Mouse (Mus musculus) embryo, embryonic 10.5 days (tissue): ENCODE measurements around the gene Lrmda.
A peak's percentile ranks its signal among the peaks of the same experiment; 100 is the strongest.

Experiments
- DNase-seq: peaks from one replicate; pipeline ENCODE4 v3.0.0-alpha.2; 2015; ENCODE audit warnings: low spot score

Gene Lrmda

DNA sequence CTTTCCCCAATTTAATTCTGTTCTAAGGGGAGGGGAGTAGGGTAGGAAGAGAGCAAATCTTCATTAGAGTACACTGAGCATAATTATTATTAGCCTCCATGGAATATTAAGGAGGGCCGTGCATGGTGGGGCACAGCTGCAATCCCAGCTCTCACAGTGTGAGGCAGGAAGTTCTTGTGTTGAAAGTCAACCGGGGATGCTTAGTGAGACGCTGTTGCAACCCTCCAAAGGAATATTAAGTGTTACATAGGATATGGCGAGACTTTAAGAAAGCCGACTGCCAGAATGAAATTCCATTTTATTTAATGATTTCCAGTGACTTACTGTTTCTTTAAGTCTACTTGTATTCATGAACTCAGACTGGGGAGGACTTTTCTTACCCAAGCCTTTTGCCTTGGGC, 23.9 kb downstream of the Lrmda start:
- no peak for DNase-seq

DNA sequence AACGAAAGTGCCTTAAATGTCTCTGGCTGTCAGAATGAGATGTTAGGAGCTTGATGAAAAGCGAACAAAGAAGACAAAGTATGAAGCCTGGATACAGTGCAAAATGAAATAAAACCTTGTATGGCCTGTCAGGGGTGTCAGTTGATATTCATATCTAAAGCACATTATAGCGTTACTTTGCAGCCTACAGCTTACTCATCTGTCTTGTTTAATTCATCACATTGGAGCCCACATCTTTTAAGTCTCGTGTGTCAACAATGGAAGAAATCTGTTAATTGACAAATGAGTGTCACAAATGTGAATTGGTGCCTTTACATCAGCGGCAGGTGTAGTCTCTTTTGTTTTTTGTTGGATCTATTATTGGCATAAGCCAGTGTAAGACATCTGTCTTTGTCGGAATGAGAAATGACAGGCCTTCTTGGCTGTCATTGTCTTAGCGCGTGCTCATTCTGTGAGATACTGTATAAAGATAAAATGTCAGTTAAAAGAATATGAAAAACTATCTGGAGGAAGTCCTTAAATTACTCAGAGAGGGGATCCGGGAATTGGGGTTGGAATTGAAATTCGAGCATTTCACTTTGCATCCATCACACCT, 26.8 kb downstream of the Lrmda start:
- no peak for DNase-seq

DNA sequence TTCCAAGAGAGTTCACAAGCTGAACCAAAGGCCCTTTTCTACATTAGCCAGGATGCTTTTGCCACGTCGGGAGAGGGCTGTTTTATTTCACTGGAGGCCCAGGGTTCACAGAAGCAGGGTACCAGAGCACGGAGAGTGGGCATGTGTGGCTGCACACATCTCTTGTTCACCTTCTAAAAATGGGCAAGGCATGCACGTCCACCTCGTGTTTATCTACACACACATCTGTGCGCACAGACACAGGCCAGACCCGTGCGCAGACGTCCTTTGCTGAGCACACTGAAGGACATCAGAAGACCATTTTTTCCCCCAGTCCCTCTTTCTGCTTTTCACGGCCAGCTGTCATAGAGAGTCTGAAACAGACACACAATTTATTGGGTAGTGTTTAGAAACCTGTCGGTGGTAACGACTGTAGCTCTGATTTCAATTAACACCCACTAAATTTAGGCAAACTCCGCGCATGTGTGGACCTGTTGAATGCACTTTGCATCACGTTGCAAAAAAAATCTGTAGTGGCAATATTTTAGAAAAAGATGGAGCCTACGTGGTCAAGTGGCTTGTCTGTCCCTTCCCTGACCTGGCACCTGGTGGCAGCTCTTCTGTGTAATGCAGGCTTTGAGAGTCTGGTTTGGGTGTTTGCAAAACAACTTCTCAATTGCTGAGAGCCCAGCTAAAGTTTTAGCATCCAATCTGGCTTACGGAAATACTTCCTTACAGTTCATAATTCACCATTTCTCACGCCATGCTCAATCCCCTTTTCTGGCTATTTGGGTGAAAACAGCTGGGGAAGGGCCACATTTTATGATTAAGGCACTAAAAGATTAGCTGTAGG, 28.8 kb downstream of the Lrmda start:
- peak; percentile 32 for DNase-seq

DNA sequence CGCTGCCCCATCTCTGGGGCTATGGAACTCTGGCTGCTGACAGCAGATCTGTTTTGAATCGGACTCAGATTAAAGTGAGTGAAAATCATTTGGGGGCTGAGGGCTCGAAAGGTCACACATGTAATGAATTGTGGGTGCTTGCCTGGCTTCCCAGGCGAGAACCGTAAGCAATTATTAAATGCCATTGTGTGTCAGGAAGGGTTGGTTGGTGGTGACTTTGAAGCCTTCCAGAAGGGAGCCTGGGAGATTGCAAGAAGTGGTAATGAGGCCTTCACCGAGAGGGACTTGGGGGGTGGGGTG, 29.3 kb downstream of the Lrmda start:
- DNase-seq: peak; percentile 63

DNA sequence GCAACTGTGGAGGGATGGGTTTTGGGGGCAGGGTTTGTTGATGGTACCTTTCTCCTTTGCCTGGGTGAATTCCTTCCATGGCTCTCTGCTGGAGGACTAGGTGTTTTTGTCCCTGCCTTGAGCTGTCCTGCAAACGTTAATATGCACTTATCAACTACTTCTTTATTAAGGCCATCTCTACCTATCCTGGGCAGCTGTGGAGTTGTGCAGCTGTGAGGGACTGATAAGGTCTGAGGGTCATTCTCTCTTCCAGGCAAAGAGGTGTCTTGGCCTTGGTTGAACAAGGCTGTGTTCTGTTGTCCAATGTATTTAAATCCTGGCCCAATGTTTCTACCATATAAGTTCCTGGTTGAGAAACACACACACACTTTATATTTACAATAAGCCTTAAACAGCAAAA, 29.8 kb downstream of the Lrmda start:
- DNase-seq: no peak

DNA sequence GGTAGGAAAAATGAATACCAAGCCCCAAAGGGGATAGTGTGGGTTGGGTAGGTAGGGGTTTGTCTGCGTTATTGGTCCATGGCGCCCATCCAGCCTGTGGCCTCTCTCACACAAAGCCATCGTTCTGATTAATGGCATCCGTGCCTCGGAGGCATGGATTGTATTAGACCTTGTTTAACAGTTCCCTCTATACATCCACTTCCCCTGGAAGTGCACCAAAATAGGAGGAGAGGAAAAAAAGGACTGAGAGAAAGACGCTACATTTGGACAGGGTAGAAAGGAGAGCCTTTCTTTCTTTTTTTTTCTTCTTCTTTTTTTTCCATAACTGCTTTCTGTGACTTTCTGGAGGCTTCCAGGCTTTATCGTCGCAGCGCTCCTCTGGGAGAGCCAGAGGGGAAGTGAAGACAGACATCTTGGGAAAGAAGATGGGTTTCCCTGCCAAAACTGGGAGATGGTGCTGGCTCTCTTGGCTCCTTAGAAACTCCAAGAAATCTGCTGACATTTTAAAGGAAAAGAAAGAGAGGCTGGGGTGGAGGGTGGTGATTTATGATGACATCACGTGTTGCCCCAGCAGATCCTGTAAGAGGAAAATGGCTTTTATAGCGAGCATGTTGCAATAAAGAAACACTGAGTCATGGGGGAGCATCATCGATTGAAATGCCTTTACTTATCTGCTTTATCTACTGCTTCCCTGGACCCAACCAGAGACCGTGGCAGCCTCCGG, 32.6 kb downstream of the Lrmda start:
- no peak for DNase-seq

DNA sequence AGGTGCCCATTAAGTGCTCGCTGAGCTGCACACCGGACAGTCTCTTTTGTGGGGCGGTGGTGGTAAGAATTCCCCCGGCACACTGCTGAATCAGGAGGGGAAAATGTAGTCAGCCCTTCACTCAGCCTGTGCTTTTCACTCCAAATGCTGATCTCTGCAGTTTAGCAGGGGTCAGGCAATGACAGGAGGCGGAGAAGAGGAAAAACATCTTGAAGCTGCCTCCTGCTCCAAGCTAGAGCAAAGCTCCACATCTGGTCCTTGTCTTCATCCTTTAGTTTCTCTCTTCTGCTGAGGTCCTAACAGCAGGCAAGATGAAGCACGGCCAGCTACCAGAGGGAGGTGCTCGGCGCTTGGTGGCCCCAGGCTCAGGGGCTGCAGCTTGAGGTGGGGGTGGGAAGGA, 36.1 kb downstream of the Lrmda start:
- DNase-seq: no peak

DNA sequence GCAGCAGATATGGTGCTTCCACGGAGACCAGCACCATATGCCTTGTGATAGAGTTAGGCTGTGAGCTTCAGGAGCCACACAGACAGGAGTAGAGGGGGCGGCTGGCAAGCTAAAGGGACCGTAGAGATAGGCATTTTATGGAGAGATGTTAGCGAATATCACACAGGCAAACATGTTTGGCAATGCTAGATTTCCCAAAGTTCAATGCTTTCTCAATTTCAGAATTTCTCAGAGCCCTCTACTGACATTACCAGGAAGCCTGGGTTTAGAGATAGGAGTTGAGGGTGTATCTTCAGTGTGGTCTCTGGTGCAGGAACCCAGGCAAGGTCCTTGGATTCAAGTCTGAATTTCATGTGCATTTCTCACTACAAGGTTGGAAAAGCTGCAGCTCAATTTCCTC, 36.7 kb downstream of the Lrmda start:
- DNase-seq: no peak

DNA sequence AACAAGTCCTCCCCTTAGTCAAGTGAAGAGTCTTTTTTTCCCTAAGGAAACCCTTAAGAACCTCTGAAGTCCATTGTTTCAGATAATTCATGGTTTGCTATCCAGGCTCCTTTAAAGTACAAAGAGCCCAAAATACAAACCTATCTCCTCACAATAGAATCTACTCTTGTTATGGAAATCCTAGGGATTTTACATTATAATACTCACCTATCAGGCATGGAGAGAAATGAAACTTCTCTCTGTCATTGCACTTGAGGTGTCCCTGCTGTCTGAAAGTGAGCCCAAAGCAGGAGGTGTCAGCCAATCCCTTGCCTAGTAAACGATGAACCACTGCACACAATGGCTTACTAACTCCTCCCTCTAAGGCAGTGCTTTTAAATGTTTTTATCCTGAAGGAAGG, 39.2 kb downstream of the Lrmda start:
- DNase-seq: no peak

DNA sequence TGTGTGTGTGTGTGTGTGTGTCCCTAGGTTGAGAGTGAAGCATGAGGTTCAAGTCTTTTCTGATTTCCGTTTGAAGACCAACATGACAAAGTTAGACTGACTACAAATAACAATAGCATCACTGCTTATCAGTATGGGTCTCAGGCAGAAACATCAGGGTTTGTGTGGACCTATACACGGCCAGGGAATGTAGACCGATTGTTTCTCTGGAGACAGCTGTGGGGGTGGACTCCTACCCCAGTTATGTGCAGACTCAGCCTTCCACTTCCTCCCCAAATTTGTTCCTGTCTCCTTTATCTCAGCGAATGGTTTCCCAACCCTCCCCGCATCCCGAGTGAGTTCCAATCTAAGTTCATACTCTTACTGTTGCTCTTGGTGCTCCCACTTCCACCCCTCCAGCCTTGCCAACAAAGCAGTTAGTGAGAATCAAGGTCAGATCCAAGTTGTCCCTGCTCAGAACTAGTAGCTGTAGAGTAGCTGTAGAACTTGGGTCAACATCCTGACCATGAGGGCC, 39.9 kb downstream of the Lrmda start:
- DNase-seq: no peak

DNA sequence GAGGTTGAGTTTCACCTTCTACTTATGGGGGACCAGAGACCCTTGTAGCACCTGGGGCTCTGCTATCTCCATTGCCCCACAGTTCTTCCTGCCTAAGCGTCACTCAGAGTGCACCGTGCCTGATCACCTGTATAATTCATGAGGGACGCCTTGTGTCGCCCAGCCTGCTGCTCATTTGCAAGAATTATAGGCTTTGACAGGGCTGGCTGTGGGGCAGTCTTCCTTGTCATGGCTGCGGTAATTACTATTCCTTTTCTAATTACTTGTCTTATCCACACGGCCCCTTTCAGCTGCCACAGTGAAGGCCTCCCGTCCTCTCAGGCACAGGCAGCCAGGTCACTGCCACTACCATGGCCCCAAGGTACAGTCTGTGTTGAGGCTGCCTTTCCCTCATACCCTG, 41.3 kb downstream of the Lrmda start:
- no peak for DNase-seq

DNA sequence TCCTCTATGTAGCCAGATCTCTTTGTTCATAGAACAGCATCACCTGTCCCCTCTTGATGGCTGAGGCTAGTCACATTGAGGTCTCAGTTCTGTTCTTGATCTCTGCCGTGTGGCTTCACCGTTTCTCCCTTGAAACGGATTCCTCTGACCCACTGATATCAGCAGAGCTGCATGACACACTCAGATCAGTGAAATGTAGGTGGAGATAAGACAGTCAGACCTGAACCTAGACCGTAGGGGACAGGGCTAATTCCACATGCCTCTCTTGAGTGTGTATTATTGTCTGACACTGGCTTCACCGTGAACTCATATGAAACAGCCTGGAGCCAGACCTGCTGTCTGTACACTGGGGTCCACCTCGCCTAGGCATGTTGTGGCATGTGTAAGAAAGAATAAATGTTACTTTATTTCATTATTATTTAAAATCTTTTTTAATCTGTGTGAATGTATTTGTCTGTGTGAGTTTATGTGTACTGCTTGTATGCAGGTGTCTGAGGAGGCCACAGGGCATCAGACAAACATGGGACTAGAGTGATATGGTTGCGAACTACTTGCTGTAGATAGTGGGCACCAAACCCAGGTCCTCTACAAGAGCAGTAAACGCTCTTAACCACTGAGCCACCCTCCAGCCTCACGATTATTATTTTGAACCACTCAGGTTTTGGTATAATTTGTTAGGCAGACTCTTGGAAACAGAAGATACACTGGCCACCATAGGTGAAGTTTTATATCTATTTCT, 42.8 kb downstream of the Lrmda start:
- no peak for DNase-seq

DNA sequence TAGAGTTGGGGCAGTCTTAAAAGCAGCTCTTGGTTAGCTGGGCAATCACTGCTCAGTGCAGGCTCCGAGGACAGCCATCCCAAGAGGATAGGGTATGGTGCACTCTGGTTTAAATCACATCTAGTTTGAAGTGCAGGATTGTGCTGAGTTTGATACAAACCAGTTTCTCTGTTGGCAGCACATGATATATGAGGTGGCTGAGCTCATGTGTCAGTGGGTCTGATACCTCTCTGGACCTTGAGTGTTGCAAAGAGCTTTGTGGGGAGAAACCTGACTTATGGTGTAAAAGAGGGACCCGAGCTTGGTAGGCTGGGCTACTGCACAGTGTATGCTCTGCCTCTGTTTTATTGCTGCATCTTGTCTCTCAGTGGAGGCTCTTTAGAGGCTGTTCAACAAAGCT, 49.7 kb downstream of the Lrmda start:
- DNase-seq: peak; percentile 50

DNA sequence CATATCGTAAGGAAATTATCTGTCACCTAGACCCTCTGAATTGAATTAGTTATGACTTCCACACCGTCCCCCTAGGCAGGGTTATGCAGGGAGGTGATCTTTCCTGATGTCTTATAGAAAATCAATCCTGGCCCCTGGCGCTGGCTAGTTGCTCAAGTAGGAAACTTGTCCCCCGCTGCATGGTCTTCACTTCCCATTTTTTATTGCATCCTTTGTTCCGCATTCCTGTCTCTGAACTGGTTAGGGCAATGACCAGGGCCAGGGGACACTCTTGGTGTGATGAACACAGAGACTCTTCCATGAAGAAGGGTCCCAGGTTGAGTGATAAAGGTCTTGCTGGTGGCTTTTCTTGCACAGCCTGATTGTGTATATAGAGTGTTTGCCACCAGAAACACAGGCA, 53.9 kb downstream of the Lrmda start:
- DNase-seq: no peak

DNA sequence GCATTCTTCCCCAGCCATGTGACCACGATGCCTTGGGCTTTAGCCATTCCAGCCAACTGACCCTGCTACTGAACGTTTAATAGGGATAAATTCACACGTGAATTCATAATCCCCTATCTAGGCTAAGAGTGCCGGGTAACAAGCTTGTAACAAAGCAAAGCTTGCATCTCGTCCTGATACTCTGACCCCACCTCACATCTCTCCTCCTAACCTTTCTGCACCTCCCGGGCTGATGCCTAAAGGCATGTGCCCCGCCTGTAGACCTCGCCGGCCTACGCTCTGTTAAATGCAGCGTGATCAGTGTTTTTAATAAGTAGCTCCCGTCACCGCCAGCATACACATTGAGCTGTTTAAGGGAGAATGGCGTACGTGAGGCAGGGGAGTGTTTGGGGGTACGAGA, 54.7 kb downstream of the Lrmda start:
- DNase-seq: peak; percentile 62

DNA sequence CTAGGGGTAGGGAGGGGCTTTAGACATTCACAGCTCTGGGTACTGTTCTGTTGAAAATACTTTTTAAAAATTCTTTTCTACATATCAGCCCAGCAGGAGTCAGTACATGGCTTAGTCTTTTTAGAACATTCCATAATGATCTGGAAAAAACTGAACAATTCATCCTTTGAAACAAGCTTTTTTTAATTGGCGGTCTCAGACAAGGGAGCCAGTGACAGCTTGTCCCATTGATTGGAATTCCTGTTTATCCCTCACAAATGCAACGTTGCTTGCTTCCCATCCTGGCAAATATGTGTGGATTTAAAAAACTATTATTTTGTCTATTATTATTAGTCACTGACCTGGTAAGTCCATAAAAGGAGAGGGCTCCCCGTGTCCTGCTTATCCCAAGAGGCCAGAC, 64.4 kb downstream of the Lrmda start:
- no peak for DNase-seq

DNA sequence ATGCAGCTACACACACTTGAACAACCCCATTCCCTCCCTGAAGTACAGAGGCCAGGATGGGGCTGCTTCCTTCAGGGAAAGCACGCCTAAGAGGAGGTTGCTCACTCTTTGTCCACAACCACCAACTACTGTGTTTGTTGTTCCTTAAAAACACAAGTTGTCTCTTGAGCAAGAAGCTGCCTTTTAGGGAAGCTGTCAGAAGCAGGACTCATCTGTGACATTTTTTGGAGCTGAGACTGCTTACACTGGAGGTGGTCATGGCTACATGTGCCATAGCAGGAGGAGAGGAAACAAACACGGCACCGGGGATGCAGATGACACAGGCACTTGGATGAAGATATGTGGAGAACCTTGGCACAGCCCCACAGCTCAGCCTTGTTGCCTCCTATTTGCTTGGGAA, 65.9 kb downstream of the Lrmda start:
- DNase-seq: no peak

DNA sequence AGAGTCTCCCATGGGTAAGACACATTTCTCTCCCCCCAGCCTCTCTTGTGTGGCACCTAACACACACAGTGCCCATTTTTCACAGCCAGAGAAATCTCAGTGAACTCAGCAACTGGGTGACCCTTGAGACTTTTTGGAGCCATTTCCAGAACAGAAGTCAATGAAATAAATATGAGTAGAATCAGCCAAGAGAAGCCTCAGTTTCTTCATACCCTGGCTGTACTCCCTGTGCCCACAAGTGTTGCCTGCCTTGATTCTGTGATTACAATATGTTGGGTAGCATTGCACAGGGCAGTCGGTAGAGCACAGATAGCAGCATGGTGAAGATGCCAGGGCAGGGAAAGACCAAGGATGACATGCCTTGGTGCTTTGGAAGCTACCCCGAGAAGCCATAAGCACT, 69.1 kb downstream of the Lrmda start:
- no peak for DNase-seq

DNA sequence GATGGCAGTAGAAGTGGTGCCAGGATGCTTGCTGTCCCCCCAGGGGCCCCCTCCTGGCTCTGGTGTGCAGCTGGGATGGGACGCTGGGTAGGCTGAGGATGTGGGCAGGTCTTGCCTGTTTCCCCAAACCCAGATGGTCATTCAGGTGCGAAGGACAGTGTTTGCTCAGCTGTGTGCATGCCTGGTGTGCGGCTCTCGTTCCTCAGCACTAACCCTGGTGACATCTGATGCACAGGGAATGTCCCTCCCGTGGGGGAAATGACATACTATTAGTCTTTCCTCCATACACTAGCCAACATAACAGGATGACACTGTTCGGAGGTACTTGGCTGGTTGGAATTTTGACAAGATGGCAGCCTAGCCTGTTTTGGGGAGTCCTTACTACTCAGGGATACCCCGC, 69.8 kb downstream of the Lrmda start:
- DNase-seq: no peak

DNA sequence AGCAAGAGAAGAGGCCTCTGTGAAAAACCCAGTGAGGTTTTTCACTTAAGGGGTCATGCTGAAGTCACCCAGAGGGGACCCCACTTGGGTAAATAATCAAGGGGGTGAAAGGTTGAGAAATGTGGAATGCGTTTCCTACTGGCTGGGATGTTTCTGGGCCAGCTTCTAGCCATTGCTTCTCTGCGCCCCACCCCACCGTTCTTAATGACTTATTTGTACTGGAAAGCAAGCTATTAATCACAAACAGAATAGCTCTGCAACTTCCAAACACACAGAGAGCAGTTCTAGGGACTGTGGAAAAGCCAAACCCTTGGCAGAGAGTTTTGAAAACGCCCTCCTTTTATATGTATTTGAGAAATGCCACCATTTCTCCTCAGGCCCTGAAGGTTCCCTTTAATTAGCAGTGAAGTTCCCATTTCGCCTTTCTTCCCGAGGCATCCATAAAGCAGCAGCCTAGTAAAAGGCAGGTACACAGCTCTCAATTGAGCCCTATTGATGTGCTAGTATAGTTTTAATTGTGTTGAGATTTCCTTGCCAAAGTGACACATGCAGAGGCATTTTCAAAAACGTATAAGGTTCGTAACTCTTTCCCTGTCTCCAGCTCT, 70.5 kb downstream of the Lrmda start:
- peak; percentile 50 for DNase-seq

DNA sequence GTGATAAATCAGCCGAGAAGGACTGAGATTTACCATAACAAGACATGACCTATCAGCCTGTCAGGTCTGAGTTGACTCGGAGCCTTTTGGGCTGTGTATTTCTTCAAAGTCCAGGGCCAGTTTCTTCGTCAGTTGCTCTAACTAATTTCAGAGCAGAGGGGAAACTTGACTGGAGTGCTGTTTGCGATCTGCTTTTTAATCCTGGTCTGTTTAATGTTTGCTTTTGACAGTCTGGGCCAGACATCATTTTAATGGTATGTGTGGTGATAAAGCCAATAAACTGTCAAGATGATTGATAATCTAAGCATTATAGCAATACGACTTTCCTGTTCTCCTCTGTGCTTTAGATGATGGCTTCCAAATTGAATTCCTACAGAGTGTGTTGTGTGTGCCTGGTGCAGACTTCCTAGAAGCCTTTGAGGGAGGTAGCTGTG, 71.3 kb downstream of the Lrmda start:
- DNase-seq: peak; percentile 67

DNA sequence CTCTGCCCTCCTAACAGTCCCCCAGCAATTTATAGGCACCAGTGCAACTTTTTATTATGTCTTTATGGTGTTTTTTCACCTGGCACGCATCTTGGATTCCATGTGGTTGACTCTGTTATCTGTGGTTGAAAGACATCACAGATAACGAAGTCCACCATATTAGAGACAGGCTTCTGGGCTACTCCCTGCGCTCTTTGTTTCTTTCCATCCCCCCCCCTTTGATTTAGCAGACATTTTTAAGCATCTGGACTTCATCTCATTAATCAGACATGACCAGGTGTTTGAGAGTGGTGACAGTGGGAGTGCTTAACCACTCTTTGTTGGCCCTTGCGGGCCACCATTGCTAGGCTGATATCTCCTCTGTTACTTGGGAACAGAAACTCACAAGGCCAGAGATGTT, 71.8 kb downstream of the Lrmda start:
- peak; percentile 73 for DNase-seq
